Mouse (Mus musculus) erythroblast, adult 5-6 weeks (primary cell): ENCODE measurements around the gene Rragd. TPM values are rescaled to one million over a fixed set of nuclear protein-coding genes. Genes with fewer than 3 reads are reported as not detected.
"Not testable (repeated sequence)": the region's sequence is repeated elsewhere in the genome, so short reads cannot be mapped to it uniquely, and the experiment has no call there.

Experiments
- ATAC-seq: replicated peaks from 2 replicates; pipeline ENCODE4 v1.8.0; 2016; ENCODE audit warnings: moderate number of reproducible peaks, mild to moderate bottlenecking, moderate TSS enrichment, inconsistent platforms; ENCODE audit not compliant: poor library complexity, low FRiP score, severe bottlenecking
- total RNA-seq, 2 experiments: library from RNA; stranded (forward) in 1 of 2; stranded (reverse) in 1 of 2; fragments of 150-400 nt in 1 of 2; fragments of 200-764, 138-1000 nt in 1 of 2; gene quantifications; 2 replicates each; pipeline versions ENCODE4 v1.2.3 to v1.2.4; 2015 to 2017; ENCODE audit warnings: low replicate concordance in 2 of 2

The Rragd gene
- 3.8 and 7.1 TPM in 2 replicates for total RNA-seq (2015; ENCODE audit: low replicate concordance)
- 10.0 and 19.5 TPM in 2 replicates for total RNA-seq (2017; ENCODE audit: low replicate concordance)

- ATAC-seq: no peak
Measured at GRCm38 (mm10) chr4:32982716-32983175, at the start of gene Rragd. TSS of gene Rragd (plus strand) at chr4:32983037.

- no peak for ATAC-seq
Measured at GRCm38 (mm10) chr4:32936762-32937341, 46.0 kb upstream of the Rragd start.

GRCm38 (mm10) chr4:32939521-32939920 lies 43.3 kb upstream of the Rragd start:
- ATAC-seq: no peak

GRCm38 (mm10) chr4:32939964-32940363 lies 42.9 kb upstream of the Rragd start:
- no peak for ATAC-seq

DNA sequence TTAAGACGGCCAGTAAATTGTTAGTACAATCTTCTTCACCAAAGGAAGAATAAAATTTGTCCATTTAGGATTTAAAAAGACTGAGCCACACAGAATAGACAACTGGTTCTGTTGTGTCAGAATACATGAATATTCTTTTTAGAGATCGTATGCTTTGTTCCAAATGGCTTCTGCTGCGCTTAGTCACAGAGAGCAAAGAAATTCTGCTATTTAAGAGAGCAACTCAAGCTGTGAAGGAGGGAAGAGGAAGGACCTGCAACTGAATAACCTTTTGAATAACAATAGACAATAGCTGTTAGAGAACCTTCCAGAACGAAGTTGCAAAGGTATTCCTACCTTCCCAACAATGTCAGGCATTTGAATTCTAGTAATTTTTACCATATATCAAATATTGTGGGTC lies 41.9 kb upstream of the Rragd start:
- ATAC-seq: no peak

DNA sequence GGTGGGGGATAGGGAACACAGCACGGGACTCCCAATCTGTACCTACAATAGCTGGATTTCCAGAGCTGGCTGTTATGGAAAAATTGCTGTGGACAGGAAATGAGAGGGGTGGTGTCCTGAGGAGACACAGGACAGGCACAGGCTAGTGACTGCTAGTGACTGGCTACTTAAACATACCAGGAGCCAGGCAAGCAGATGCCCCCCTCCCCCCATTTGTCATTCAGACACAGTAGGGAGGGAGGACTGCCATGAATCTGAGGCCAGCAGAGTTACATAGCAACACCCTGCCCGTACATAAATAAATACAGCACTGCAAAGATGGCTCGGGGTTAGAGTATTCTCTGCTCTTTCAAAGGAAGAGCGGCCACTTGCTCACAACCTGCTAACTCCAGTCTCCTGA lies 35.2 kb upstream of the Rragd start:
- no peak for ATAC-seq

DNA sequence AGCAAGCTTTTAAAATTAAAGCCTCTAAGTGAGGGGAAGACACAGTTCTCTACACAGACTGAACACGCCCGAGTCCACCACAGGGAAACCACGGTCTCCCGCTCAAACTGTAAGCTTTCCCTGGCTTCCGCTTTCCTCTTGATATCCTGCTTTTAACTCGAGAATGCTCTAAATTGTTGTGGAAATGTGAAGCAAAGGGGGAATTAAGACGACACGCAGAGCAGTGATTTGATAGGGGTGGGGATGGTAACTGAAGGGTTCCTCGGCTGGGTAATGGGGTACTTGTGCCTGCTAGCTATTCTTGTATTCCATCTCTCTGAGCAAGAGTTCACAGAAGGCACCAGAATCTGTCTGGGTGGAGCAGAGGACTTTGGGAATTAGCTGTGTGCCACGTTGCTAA lies 34.1 kb upstream of the Rragd start:
- ATAC-seq: no peak

DNA sequence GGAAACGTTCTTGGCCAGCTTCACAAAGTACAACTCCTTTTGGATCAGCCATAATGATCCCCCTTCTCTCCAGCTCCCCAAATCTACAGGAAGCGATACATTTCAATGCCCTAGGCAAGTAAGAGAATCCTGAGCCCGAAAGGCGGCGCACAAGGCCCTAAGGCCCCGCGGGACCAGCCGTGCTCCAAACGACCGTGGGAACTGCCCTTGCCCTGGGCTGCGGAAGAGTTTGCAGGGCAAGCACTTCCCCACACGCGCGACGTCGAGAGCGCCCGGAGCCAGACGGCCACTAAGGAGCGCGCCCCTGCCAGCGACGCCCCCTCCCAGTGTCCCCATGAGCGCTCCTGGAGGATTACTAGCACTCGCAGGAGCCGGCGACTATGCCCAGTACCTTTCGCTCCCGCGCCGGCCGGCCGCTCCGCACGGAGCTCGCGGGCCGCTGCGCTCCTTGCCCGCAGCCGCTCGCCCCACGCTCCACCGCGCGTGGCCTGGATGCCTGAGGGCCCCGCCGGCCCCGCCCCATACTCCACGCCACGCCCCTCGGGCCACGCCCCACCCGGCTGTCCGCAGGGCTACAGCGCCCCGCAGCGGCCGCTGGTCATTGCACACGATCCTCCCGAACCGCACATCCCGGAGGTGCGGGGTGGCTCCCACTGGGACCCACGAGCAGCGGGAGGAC lies 32.3 kb upstream of the Rragd start, which contains the start of gene Ankrd6:
Gene Ankrd6, minus strand, starts transcription at position 486 of the 679 bp plus-strand sequence.
- ATAC-seq: peak; percentile 82

DNA sequence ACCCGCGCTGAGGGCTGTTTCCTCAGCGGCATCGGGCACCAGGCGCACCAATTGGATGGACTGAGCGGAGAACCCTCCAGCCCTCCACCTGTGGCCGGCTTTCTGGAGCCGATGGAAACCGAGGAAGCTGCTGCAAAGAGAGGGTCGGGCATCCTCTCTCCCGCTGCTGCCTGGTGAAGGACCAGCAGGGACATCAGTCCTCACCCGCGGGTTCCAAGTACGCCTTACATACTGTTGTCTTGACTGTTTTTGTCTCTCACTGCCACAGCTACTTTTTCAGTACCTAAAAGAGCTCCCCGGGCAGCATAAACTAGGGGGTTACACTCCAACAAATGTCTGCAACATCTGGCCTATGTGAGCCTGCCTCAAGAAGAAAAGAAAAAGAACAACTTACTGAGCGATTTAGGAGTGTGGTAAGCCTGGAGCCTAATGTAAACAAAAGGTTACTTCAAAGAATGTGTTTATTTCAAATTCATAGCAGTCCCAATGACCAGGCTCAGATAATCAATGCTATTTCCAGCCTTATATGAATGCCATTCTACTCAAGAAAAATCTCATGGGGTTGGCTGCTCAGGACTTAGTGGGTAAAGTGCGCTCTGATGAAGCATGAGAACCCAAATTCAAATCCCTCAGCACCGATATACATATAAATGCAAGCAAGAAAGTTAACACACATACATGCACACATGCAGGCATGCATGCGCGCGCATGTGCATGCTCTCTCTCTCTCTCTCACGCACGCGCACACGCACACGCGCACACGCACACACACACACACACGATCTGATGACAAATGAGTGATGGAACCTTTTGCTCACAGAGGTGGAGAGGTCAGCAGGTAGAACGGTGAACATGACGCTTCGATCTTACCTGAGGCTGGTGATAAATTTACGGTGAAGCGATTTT lies 31.5 kb upstream of the Rragd start:
- ATAC-seq: peak; percentile 31; the same call in 1 of the 2 replicates

DNA sequence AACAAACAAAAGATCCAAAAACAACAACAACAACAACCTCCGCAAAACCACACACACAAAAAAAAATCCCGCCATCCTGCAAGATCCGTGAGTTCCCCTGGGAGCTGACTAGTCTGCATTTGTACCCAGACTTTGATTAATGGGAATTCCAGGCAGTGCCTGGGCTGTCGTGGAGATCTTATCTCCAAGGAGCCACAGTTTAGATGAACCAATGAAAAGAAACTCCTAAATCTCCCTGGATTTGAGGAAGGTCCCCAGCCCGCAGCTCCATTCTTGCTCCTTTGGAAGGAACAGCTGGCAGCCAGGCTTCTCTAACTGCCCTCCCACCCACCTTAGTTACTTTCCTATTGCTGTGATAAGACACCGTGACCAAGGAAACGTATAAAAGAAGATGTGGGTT lies 30.2 kb upstream of the Rragd start:
- ATAC-seq: no peak

- ATAC-seq: no peak
Measured at GRCm38 (mm10) chr4:32956423-32956822, 26.4 kb upstream of the Rragd start.

DNA sequence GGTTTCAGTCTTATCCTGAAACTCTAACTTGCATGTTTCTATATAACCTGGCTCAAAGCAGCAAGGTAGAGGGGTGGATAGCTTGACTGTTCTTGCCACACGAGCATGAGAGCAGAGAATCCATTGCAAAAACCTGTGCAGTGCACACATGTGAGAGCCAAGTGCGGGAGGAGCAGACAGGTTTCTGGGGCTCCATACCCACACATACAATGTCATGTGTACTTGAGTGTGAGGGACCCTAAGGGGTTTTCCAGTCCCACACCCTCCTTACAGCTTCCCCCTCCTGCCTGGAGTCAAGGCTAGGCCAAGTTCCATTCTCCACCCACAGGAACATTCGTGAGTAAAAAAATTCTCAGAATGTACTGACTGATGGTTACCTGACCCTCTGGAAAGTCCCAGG lies 21.4 kb upstream of the Rragd start:
- no peak for ATAC-seq

GRCm38 (mm10) chr4:32964619-32965018 lies 18.2 kb upstream of the Rragd start:
- ATAC-seq: not testable (repeated sequence)

DNA sequence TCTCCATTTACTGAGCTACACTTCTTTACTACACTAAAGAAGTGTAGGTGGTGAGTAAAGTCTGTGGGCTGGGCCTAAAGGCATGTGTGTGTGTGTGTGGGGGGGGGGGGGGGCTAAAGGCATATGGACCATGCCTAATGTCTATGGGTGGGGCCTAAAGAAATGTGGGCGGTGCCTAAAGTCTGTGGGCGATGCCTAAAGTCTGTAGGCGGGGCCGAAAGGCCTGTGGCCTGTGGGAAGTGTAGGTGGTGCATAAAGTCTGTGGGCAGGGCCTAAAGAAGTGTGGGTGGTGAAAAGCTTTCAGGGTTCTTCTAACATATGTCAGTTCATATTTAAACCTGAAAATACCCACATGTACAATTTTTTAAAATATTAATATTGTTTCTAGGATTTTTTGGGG lies 5.5 kb upstream of the Rragd start:
- no peak for ATAC-seq

GRCm38 (mm10) chr4:32980061-32980460 lies 2.8 kb upstream of the Rragd start:
- ATAC-seq: no peak

GRCm38 (mm10) chr4:32981617-32982016 lies 1.2 kb upstream of the Rragd start:
- no peak for ATAC-seq

- ATAC-seq: no peak
Measured at GRCm38 (mm10) chr4:32982041-32982715, 659 bp upstream of the Rragd start.

GRCm38 (mm10) chr4:32983176-32984155 lies 629 bp downstream of the Rragd start:
- ATAC-seq: no peak

- ATAC-seq: no peak
Measured at GRCm38 (mm10) chr4:32984242-32984641, 1.4 kb downstream of the Rragd start.
